Mouse (Mus musculus): ENCODE results near the gene Upk1a. TPM values are rescaled to one million over a fixed set of nuclear protein-coding genes. Genes with fewer than 3 reads are reported as not detected.
A peak's percentile ranks its signal among the peaks of the same experiment; 100 is the strongest.

Upk1a gene
- polyA plus RNA-seq, 2 experiments, result 1.2 to 5.7 TPM

- peaks cover 5% of the 10 kb centered on the region; the same call in 1 of the 2 replicates for H3K4me1 ChIP-seq (ENCODE audit: control insufficient read depth, insufficient read depth, low read length)
- ATAC-seq (ENCODE audit: low FRiP score, low read depth) (no peak), DNase-seq (ENCODE audit: low spot score) (no peak)
- H3K27ac ChIP-seq (replicated peaks; ENCODE audit: low read depth, low read length), result no peak overlapping the region
- no peak overlapping the region for H3K4me3 ChIP-seq (replicated peaks; ENCODE audit: low read length)
- no peaks in the 10 kb centered on the region for H3K27me3 ChIP-seq (ENCODE audit: control insufficient read depth, insufficient read depth, low read length)
- no peak for TF ChIP-seq POLR2A (IDR thresholded peaks at IDR 0.05; ENCODE audit: borderline replicate concordance, extremely low read depth, insufficient read depth, insufficient read length)
- WGBS, result 86% methylated on average over 11 of the region's 11 CpGs
- H3K36me3 ChIP-seq (ENCODE audit: control insufficient read depth, insufficient read depth, low read length), result peaks cover 67% of the 10 kb centered on the region
- no peak overlapping the region for H3K4me2 ChIP-seq (replicated peaks; ENCODE audit: low read depth, low read length, severe bottlenecking)
- H3K9me3 ChIP-seq (ENCODE audit: control insufficient read depth, low read length), result no peaks in the 10 kb centered on the region
- H3K9ac ChIP-seq (ENCODE audit: low read depth, low read length, severe bottlenecking), result no peak overlapping the region
Measured at GRCm38 (mm10) chr7:30567555-30567954, 45.1 kb downstream of the Upk1a start.

- no peak for TF ChIP-seq POLR2A (IDR thresholded peaks at IDR 0.05; ENCODE audit: borderline replicate concordance, extremely low read depth, insufficient read depth, insufficient read length)
- Histone ChIP-seq H3K36me3 (ENCODE audit: control insufficient read depth, insufficient read depth, low read length) (peaks cover 57% of the 10 kb centered on the region), H3K9me3 (ENCODE audit: control insufficient read depth, low read length) (no peaks in the 10 kb centered on the region)
Measured at GRCm38 (mm10) chr7:30566033-30566432, 46.6 kb downstream of the Upk1a start.

GRCm38 (mm10) chr7:30564970-30565571 lies 47.6 kb downstream of the Upk1a start, which contains the start of gene Igflr1:
Igflr1 (plus strand) TSS chr7:30565427.
- Histone ChIP-seq H3K36me3 (ENCODE audit: control insufficient read depth, insufficient read depth, low read length) (peaks cover 48% of the 10 kb centered on the region), H3K4me1 (ENCODE audit: control insufficient read depth, insufficient read depth, low read length) (peaks cover 8% of the 10 kb centered on the region), H3K27ac (replicated peaks; ENCODE audit: low read depth, low read length) (no peak within 1 kb of the TSS), H3K27me3 (ENCODE audit: control insufficient read depth, insufficient read depth, low read length) (no peaks in the 10 kb centered on the region), H3K9ac (ENCODE audit: low read depth, low read length, severe bottlenecking) (0 out of 2 replicates have a peak within 1 kb of the TSS, but pooled peaks have one; percentile 18), H3K9me3 (ENCODE audit: control insufficient read depth, low read length) (no peaks in the 10 kb centered on the region), H3K4me2 (replicated peaks; ENCODE audit: low read depth, low read length, severe bottlenecking) (peak within 1 kb of the TSS; percentile 52; the same call in 1 of the 2 replicates), H3K4me3 (replicated peaks; ENCODE audit: low read length) (peak within 1 kb of the TSS; percentile 74; the same call in 1 of the 2 replicates)
- DNase-seq (ENCODE audit: low spot score) (no peak), ATAC-seq (ENCODE audit: low FRiP score, low read depth) (no peak)
- TF ChIP-seq POLR2A (IDR thresholded peaks at IDR 0.05; ENCODE audit: borderline replicate concordance, extremely low read depth, insufficient read depth, insufficient read length), result no peak
- WGBS, result 90% methylated on average over 12 of the region's 12 CpGs

More at GRCm38 (mm10) chr7:30566033-30566432, 46.6 kb downstream of the Upk1a start:
- DNase-seq (ENCODE audit: low spot score) (no peak), ATAC-seq (ENCODE audit: low FRiP score, low read depth) (no peak)
- Histone ChIP-seq H3K4me2 (replicated peaks; ENCODE audit: low read depth, low read length, severe bottlenecking) (no peak overlapping the region), H3K4me3 (replicated peaks; ENCODE audit: low read length) (no peak overlapping the region), H3K9ac (ENCODE audit: low read depth, low read length, severe bottlenecking) (no peak overlapping the region), H3K4me1 (ENCODE audit: control insufficient read depth, insufficient read depth, low read length) (peaks cover 8% of the 10 kb centered on the region), H3K27ac (replicated peaks; ENCODE audit: low read depth, low read length) (no peak overlapping the region), H3K27me3 (ENCODE audit: control insufficient read depth, insufficient read depth, low read length) (no peaks in the 10 kb centered on the region)
- 94% methylated on average over 9 of the region's 9 CpGs for WGBS

- Histone ChIP-seq H3K4me1 (ENCODE audit: control insufficient read depth, insufficient read depth, low read length) (peaks cover 10% of the 10 kb centered on the region), H3K27me3 (ENCODE audit: control insufficient read depth, insufficient read depth, low read length) (no peaks in the 10 kb centered on the region), H3K36me3 (ENCODE audit: control insufficient read depth, insufficient read depth, low read length) (peaks cover 36% of the 10 kb centered on the region), H3K9ac (ENCODE audit: low read depth, low read length, severe bottlenecking) (peak overlapping the region; percentile 18; the same call in 1 of the 2 replicates), H3K9me3 (ENCODE audit: control insufficient read depth, low read length) (no peaks in the 10 kb centered on the region), H3K4me2 (replicated peaks; ENCODE audit: low read depth, low read length, severe bottlenecking) (peak overlapping the region; percentile 52), H3K27ac (replicated peaks; ENCODE audit: low read depth, low read length) (no peak overlapping the region), H3K4me3 (replicated peaks; ENCODE audit: low read length) (peak overlapping the region; percentile 74)
- WGBS, result 23% methylated on average over 6 of the region's 6 CpGs
- TF ChIP-seq POLR2A (IDR thresholded peaks at IDR 0.05; ENCODE audit: borderline replicate concordance, extremely low read depth, insufficient read depth, insufficient read length), result no peak
- no peak for ATAC-seq (ENCODE audit: low FRiP score, low read depth)
- DNase-seq (ENCODE audit: low spot score), result no peak
Measured at GRCm38 (mm10) chr7:30563906-30564280, 48.8 kb downstream of the Upk1a start.

GRCm38 (mm10) chr7:30563117-30563905 lies 49.3 kb downstream of the Upk1a start, which contains the start of the genes U2af1l4, Gm49396 and Psenen:
U2af1l4 (plus strand) TSS chr7:30563301.
Gm49396 (plus strand) TSS chr7:30563344.
Psenen (minus strand) TSS chr7:30563627.
- Histone ChIP-seq H3K9me3 (ENCODE audit: control insufficient read depth, low read length) (no peaks in the 10 kb centered on the region), H3K4me1 (ENCODE audit: control insufficient read depth, insufficient read depth, low read length) (peaks cover 16% of the 10 kb centered on the region), H3K36me3 (ENCODE audit: control insufficient read depth, insufficient read depth, low read length) (peaks cover 30% of the 10 kb centered on the region), H3K9ac (ENCODE audit: low read depth, low read length, severe bottlenecking) (peak within 1 kb of the TSS; percentile 70), H3K27me3 (ENCODE audit: control insufficient read depth, insufficient read depth, low read length) (no peaks in the 10 kb centered on the region), H3K4me3 (replicated peaks; ENCODE audit: low read length) (peak within 1 kb of the TSS; percentile 74), H3K4me2 (replicated peaks; ENCODE audit: low read depth, low read length, severe bottlenecking) (peak within 1 kb of the TSS; percentile 52), H3K27ac (replicated peaks; ENCODE audit: low read depth, low read length) (peak within 1 kb of the TSS; percentile 86)
- DNase-seq (ENCODE audit: low spot score), result peak; percentile 98
- no peak for TF ChIP-seq POLR2A (IDR thresholded peaks at IDR 0.05; ENCODE audit: borderline replicate concordance, extremely low read depth, insufficient read depth, insufficient read length)
- peak; percentile 90 for ATAC-seq (ENCODE audit: low FRiP score, low read depth)
- whole genome bisulfite sequencing, result under 1% methylated on average over 43 of the region's 45 CpGs

Measured in limb, embryonic 14.5 days (tissue).